Mouse (Mus musculus): ENCODE data around the gene Psmd14.

DNA sequence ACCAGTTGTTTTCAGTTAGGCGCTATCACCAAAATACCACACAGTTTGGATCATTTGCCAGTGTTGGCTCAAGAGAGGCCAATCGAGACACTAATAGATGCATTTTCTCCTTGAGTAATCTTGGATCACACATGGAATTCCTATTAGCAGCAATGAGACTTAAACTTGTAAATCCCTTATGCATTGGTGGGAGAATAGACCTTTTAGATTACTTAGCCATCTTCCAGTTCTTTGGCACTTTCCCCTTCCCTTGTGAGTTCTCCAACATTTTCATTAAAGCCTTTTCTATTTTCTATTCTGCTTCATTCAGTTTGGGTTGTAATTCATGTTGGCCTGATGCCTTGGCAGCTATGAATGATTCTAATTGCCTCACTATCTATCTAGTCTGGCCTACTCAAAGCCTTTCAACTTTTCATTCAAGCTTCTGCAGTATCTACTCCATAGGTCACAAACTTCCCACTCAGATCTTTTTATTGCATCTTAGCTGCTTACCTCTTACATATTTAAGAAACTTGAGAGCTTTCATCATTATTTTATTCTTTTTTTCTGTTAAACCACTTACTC, 125.8 kb downstream of the Psmd14 start:
- TF ChIP-seq TAL1 (IDR thresholded peaks at IDR 0.05; ENCODE audit: low read length), result no peak
- no peak for TF ChIP-seq GATA1 (IDR thresholded peaks at IDR 0.05; ENCODE audit: low read length)

Data from erythroblast, embryonic 14.5 days (primary cell).